Mouse (Mus musculus) heart, postnatal 0 days (tissue): ENCODE results near the gene Lima1. TPM values are rescaled to one million over a fixed set of nuclear protein-coding genes. Genes with fewer than 3 reads are reported as not detected.

Experiments
- ATAC-seq: fragments of 200-750 bp; cut with Nextera tagmentation; 2 replicates; pipeline ENCODE4 v1.8.0; 2017; ENCODE audit warnings: low read depth, moderate number of reproducible peaks, moderate library complexity; ENCODE audit not compliant: insufficient read depth
- DNase-seq: peaks from one replicate; pipeline ENCODE4 v3.0.0-alpha.2; 2016; ENCODE audit warnings: low spot score
- H3K27ac ChIP-seq: fragments of 300-500 bp; sonication (generic); 2 replicates; pipeline ENCODE4 v1.5.1; 2014; ENCODE audit warnings: low read depth, mild to moderate bottlenecking
- H3K27me3 ChIP-seq: fragments of 300-500 bp; sonication (generic); 2 replicates; pipeline ENCODE4 v1.6.1; 2014; ENCODE audit warnings: low read length, mixed read lengths; ENCODE audit not compliant: control insufficient read depth, insufficient read depth
- H3K36me3 ChIP-seq: fragments of 300-500 bp; sonication (generic); replicated peaks from 2 replicates; pipeline ENCODE4 v1.6.1; 2014; ENCODE audit warnings: low read length, mixed read lengths; ENCODE audit not compliant: control insufficient read depth, insufficient read depth
- H3K4me1 ChIP-seq: fragments of 300-500 bp; sonication (generic); 2 replicates; pipeline ENCODE4 v1.6.1; 2014; ENCODE audit warnings: antibody characterized with exemption; ENCODE audit not compliant: control insufficient read depth, insufficient read depth
- H3K4me2 ChIP-seq: fragments of 300-500 bp; sonication (generic); 2 replicates; pipeline ENCODE4 v1.6.1; 2014; ENCODE audit warnings: low read depth, mild to moderate bottlenecking, low read length, moderate library complexity
- H3K4me3 ChIP-seq: fragments of 300-500 bp; sonication (generic); 2 replicates; pipeline ENCODE4 v1.5.1; 2014; ENCODE audit warnings: low read depth, low read length
- H3K9ac ChIP-seq: fragments of 300-500 bp; sonication (generic); replicated peaks from 2 replicates; pipeline ENCODE4 v1.6.1; 2014; ENCODE audit warnings: low read depth, low read length, mixed read lengths
- H3K9me3 ChIP-seq: fragments of 300-500 bp; sonication (generic); replicated peaks from 2 replicates; pipeline ENCODE4 v1.6.1; 2016; ENCODE audit warnings: low read length; ENCODE audit not compliant: control insufficient read depth
- CTCF ChIP-seq: IDR thresholded peaks from 2 replicates; pipeline ENCODE4 v1.5.1; 2016; ENCODE audit warnings: antibody characterized with exemption, control low read depth, low read depth
- EP300 ChIP-seq: IDR thresholded peaks from 2 replicates; pipeline ENCODE4 v1.6.1; 2016; ENCODE audit warnings: antibody characterized with exemption, low read depth
- WGBS: fragments of 180-500 bp; shearing (Covaris S2); extraction: QIAGEN DNeasy Blood & Tissue Kit; methylation state at CpG from one replicate; pipeline ENCODE4 v1.1.7; 2014; 5-methylcytosine and 5-hydroxymethylcytosine counted together
- polyA plus RNA-seq: library from polyadenylated mRNA; unstranded; fragments of >200 nt; fragmentation: Nextera tagmentation; extraction: Ambion mirVana; gene quantifications from 2 replicates; pipeline ENCODE4 v1.2.1, GENCODE M21; 2015
- total RNA-seq: library from RNA; depleted of rRNA; stranded (reverse); fragments of >200 nt; gene quantifications from 2 replicates; pipeline ENCODE4 v1.2.3, GENCODE M21; 2014; ENCODE audit warnings: low replicate concordance

Lima1 gene
- total and polyA plus RNA-seq, 2 experiments from 2014 or later: 12.6 to 12.7 TPM

DNA sequence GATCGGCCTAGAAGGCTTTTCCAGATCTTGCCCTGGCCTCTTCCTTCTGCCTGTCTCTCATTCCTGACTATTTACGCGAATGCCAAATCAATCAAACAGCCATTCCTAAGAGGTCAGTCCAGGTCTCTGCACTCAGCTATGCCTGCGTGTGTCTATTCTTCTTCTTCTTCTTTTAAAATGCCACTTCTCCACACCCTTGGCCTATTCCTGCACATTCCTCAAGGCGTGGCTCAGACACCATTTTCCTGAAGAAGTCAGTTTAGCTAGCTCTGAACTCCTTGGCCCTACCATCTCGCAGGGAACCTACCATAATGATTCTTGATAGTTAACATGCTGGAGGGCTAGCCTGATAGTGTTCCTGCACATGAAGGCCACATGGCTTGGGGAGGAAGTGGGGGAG is 75.5 kb downstream of the Lima1 start:
- WGBS: 76% methylated on average over 6 of the region's 6 CpGs
- H3K4me2 ChIP-seq: no peak overlapping the region
- no peaks in the 10 kb centered on the region for H3K9me3 ChIP-seq
- no peak overlapping the region for H3K9ac ChIP-seq
- no peak for ATAC-seq
- H3K27me3 ChIP-seq: no peaks in the 10 kb centered on the region
- H3K4me3 ChIP-seq: no peak overlapping the region
- H3K4me1 ChIP-seq: peaks cover 15% of the 10 kb centered on the region
- peaks cover 29% of the 10 kb centered on the region; the same call in 1 of the 2 replicates for H3K36me3 ChIP-seq
- DNase-seq: no peak
- H3K27ac ChIP-seq: no peak overlapping the region
- TF ChIP-seq EP300 (no peak), CTCF (no peak)

DNA sequence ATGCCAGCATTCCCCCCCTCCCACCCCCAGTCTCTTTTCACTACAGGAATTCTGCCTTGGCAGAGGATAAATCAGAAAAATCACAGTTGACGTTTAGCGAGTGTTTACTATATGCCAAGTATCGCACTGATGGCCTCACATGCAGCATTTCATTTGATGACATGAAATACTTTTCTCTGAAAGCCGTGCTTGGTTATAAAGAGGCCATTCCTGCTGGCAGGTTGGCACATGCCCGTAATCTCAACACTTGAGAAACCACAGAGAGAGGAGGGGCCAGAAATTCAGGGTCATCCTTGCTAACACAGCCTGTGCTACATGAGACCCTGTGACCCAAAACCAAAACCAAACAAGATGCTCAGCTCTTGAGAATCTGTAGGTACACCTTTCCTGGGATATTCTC is 77.4 kb downstream of the Lima1 start:
- Histone ChIP-seq H3K36me3 (peaks cover 40% of the 10 kb centered on the region), H3K9ac (no peak overlapping the region), H3K9me3 (no peaks in the 10 kb centered on the region), H3K27me3 (no peaks in the 10 kb centered on the region), H3K4me3 (no peak overlapping the region), H3K4me2 (no peak overlapping the region), H3K27ac (no peak overlapping the region), H3K4me1 (0 out of 2 replicates have a peak, but pooled peaks cover 2% of the 10 kb centered on the region)
- no peak for DNase-seq
- 60% methylated on average over 5 of the region's 5 CpGs for WGBS
- no peak for TF ChIP-seq EP300
- TF ChIP-seq CTCF: no peak
- ATAC-seq: no peak

DNA sequence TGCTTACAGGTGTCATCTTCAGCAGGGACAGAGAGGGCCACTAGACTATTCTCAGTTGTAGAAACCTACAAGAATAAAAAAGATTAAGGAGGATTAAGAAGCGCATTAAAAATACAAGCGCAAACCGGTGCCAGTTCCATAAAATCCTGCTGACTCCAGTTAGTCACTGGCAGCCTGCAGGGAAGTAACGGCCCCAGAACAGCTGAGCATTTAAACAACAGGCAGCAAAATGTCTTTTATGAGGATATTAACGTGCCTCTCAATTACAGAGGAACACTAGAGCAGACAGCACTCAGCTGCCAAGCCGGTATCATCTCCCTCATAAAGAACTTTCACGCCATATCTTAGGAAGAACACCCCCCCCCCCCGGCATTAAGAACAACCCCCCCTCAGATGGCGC is 78.5 kb downstream of the Lima1 start:
- ATAC-seq (no peak), DNase-seq (no peak)
- H3K4me3 ChIP-seq: no peak overlapping the region
- H3K9me3 ChIP-seq: no peaks in the 10 kb centered on the region
- no peak overlapping the region for H3K9ac ChIP-seq
- no peak for TF ChIP-seq EP300
- TF ChIP-seq CTCF: no peak
- no peak overlapping the region for H3K27ac ChIP-seq
- peaks cover 52% of the 10 kb centered on the region for H3K36me3 ChIP-seq
- WGBS: 76% methylated on average over 9 of the region's 9 CpGs
- H3K4me1 ChIP-seq: no peaks in the 10 kb centered on the region
- no peak overlapping the region for H3K4me2 ChIP-seq
- H3K27me3 ChIP-seq: no peaks in the 10 kb centered on the region

DNA sequence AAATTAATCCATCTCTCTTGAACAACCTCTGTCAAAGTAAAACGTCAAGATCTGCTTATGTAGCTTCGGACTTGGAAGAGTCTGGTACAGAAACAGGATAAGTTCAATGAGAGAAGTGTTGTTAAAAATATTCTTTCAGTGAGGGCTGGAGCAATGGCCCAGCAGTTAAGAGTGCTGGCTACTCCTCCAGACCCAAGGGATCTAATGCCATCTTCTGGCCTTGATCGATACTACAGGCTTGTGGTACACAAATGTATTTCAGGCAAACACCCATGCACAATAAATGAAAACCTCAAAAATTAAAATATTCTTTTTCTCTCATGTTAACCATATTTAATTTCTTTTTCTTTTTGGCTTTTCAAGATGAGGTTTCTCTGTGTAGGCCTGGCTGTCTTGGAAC is 79.2 kb downstream of the Lima1 start:
- Histone ChIP-seq H3K4me1 (no peaks in the 10 kb centered on the region), H3K4me3 (no peak overlapping the region), H3K27ac (no peak overlapping the region), H3K36me3 (peaks cover 56% of the 10 kb centered on the region), H3K9me3 (no peaks in the 10 kb centered on the region), H3K27me3 (no peaks in the 10 kb centered on the region), H3K9ac (no peak overlapping the region), H3K4me2 (no peak overlapping the region)
- DNase-seq: no peak
- TF ChIP-seq EP300: no peak
- peak; percentile 47 for TF ChIP-seq CTCF
- no peak for ATAC-seq
- 86% methylated on average over 3 of the region's 3 CpGs for WGBS

DNA sequence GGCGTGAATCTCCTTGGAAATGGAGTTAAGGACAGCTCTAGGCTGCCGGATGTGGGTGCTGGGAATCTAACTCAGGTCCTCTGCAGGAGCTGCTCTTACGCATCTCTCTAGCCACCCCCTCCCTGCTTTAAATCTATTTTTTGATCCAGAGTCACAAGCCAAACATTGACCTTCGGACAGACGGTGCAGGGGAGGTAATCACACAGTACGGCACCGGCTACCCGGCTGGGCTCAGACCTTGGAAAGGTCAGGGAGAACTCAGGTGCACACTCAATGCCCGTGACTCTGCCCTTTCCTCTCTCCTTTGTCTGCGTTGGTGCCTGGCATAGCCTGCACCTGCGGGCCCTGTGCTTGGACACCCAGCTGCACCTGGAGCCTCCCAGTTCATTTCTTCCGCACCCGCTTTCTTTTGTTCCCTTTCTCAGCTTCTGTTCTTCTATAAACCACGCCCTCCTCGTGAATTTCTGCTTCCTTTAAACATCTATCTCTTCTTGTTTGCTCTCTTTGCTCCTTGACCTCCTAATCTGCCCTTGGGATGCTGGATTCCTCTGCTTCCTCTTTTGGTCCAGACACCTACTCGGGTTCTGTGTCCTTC is 82.9 kb downstream of the Lima1 start:
- ATAC-seq (no peak), DNase-seq (no peak)
- H3K4me3 ChIP-seq: no peak overlapping the region
- H3K36me3 ChIP-seq: peaks cover 47% of the 10 kb centered on the region
- H3K4me2 ChIP-seq: no peak overlapping the region
- H3K9ac ChIP-seq: no peak overlapping the region
- no peak overlapping the region for H3K27ac ChIP-seq
- 90% methylated on average over 16 of the region's 16 CpGs for WGBS
- no peak for TF ChIP-seq CTCF
- TF ChIP-seq EP300: no peak
- H3K4me1 ChIP-seq: no peaks in the 10 kb centered on the region
- no peaks in the 10 kb centered on the region for H3K27me3 ChIP-seq
- H3K9me3 ChIP-seq: no peaks in the 10 kb centered on the region

DNA sequence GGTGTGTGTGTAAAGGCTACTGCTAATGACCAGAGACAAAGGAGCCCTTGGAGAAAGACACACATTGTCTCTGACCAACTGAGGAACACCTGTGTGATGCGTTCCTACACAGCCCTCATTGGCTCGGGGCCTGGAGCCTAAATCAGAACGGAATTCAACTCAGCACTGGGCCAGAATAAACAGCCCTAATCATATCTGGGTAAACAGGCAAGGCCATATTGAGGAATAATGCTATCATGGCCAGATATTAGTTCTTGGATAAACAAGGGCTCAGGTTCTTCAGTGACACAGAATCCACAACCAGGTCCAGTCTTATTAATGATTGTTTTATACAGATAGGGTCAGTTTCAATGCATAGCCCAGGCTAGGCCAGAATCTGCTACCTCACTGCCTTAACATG is 84.3 kb downstream of the Lima1 start:
- Histone ChIP-seq H3K4me3 (no peak overlapping the region), H3K36me3 (peaks cover 51% of the 10 kb centered on the region), H3K9ac (no peak overlapping the region), H3K27ac (no peak overlapping the region), H3K4me2 (no peak overlapping the region), H3K4me1 (no peaks in the 10 kb centered on the region), H3K27me3 (no peaks in the 10 kb centered on the region), H3K9me3 (no peaks in the 10 kb centered on the region)
- DNase-seq (no peak), ATAC-seq (no peak)
- 70% methylated on average over 3 of the region's 3 CpGs for WGBS
- TF ChIP-seq EP300 (no peak), CTCF (no peak)
